Mouse (Mus musculus) intestine, postnatal 0 days (tissue): ENCODE measurements around the gene Erg28. TPM values are rescaled to one million over a fixed set of nuclear protein-coding genes. Genes with fewer than 3 reads are reported as not detected.

ENCODE experiments used
- ATAC-seq: fragments of 200-750 bp; cut with Nextera tagmentation; 2 replicates; pipeline ENCODE4 v1.8.0; 2017; ENCODE audit warnings: mild to moderate bottlenecking, moderate TSS enrichment, moderate library complexity
- H3K27ac ChIP-seq: fragments of 300-500 bp; sonication (generic); 2 replicates; pipeline ENCODE4 v1.5.1; 2014; ENCODE audit warnings: mild to moderate bottlenecking, low read depth, low read length, moderate library complexity
- H3K27me3 ChIP-seq: fragments of 300-500 bp; sonication (generic); replicated peaks from 2 replicates; pipeline ENCODE4 v1.6.1; 2014; ENCODE audit warnings: low read length, mixed read lengths; ENCODE audit not compliant: control insufficient read depth, insufficient read depth
- H3K36me3 ChIP-seq: fragments of 300-500 bp; sonication (generic); 2 replicates; pipeline ENCODE4 v1.6.1; 2014; ENCODE audit warnings: mild to moderate bottlenecking, moderate library complexity; ENCODE audit not compliant: control insufficient read depth, insufficient read depth
- H3K4me1 ChIP-seq: fragments of 300-500 bp; sonication (generic); replicated peaks from 2 replicates; pipeline ENCODE4 v1.6.1; 2014; ENCODE audit warnings: antibody characterized with exemption, low read length, mixed read lengths; ENCODE audit not compliant: control insufficient read depth, insufficient read depth
- H3K4me2 ChIP-seq: fragments of 300-500 bp; sonication (generic); replicated peaks from 2 replicates; pipeline ENCODE4 v1.6.1; 2014; ENCODE audit warnings: low read depth, mild to moderate bottlenecking, moderate library complexity
- H3K4me3 ChIP-seq: fragments of 300-500 bp; sonication (generic); 2 replicates; pipeline ENCODE4 v1.5.1; 2014; ENCODE audit warnings: low read depth, low read length
- H3K9ac ChIP-seq: fragments of 300-500 bp; sonication (generic); 2 replicates; pipeline ENCODE4 v1.6.1; 2014; ENCODE audit warnings: mild to moderate bottlenecking, low read depth, low read length
- H3K9me3 ChIP-seq: fragments of 300-500 bp; sonication (generic); 2 replicates; pipeline ENCODE4 v1.6.1; 2016; ENCODE audit warnings: mixed run types; ENCODE audit not compliant: control insufficient read depth
- CTCF ChIP-seq: sonication (generic); IDR thresholded peaks from 2 replicates; pipeline ENCODE4 v1.5.1; 2016; ENCODE audit warnings: low read depth, mild to moderate bottlenecking, control low read depth, antibody characterized with exemption, moderate library complexity
- WGBS: fragments of 180-500 bp; shearing (Covaris S2); extraction: QIAGEN DNeasy Blood & Tissue Kit; methylation state at CpG from one replicate; pipeline ENCODE4 v1.1.7; 2014; 5-methylcytosine and 5-hydroxymethylcytosine counted together
- polyA plus RNA-seq: library from polyadenylated mRNA; unstranded; fragments of >200 nt; fragmentation: Nextera tagmentation; extraction: Ambion mirVana; gene quantifications from 2 replicates; pipeline ENCODE4 v1.2.1, GENCODE M21; 2015

Gene Erg28
- polyA plus RNA-seq, 1 experiment from 2014 or later = 114 TPM

GRCm38 (mm10) chr12:85784916-85785815 lies 39.2 kb downstream of the Erg28 start:
- peak; percentile 74 for ATAC-seq
- Histone ChIP-seq H3K27ac (peak overlapping the region; percentile 64), H3K4me2 (peak overlapping the region; percentile 7; the same call in 1 of the 2 replicates), H3K4me3 (no peak overlapping the region), H3K9ac (no peak overlapping the region), H3K27me3 (no peaks in the 10 kb centered on the region), H3K36me3 (no peaks in the 10 kb centered on the region), H3K9me3 (no peaks in the 10 kb centered on the region), H3K4me1 (no peaks in the 10 kb centered on the region; the same call in 1 of the 2 replicates)
- WGBS = 42% methylated on average over 19 of the region's 19 CpGs
- 0 out of 2 replicates have a peak, but pooled peaks have one; percentile 5 for TF ChIP-seq CTCF

DNA sequence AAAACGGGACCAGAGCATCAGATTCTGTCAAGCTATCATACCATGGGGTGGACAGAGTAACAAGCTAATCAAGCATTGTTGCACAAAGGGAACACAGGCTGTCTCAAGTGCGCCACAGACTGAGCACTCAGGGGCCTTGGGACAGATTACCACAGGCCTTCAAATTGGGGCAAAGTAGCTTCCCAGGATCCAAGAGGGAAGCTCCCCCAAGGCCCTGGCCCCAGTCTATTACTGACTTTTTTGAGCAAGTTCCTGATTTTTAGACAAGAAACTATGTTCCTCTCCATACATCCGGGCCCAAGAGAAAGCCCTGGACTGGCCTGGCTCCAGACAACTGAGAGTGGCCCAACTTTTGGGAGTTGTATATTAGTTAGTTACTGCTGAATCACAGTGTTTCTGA lies 42.7 kb downstream of the Erg28 start:
- H3K27ac ChIP-seq = no peak overlapping the region
- H3K36me3 ChIP-seq = no peaks in the 10 kb centered on the region
- no peaks in the 10 kb centered on the region; the same call in 1 of the 2 replicates for H3K4me1 ChIP-seq
- no peaks in the 10 kb centered on the region for H3K27me3 ChIP-seq
- H3K9me3 ChIP-seq = no peaks in the 10 kb centered on the region
- H3K4me3 ChIP-seq = no peak overlapping the region
- no peak for ATAC-seq
- 87% methylated on average over 3 of the region's 3 CpGs for WGBS
- TF ChIP-seq CTCF = no peak
- H3K4me2 ChIP-seq = no peak overlapping the region
- H3K9ac ChIP-seq = no peak overlapping the region

DNA sequence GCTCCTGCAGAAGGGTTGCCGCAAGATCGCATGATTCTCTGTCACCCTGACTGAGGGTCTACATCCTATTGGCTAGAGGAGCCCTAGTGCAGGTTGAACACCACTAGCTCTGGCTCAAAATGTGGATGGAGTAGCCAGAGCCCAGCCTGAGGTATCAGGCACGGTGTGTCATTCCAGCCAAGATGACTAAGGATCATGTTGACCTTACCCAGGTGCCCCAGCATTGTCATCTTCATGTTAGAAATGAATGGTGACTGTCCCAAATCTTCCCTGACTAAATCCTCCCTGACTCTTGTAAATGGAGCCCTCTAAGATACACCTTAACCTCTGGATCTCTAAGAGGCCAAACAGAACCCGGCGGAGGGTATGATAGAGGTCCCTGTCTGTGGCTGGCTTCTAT lies 44.6 kb downstream of the Erg28 start:
- no peak for TF ChIP-seq CTCF
- 97% methylated on average over 5 of the region's 5 CpGs for WGBS
- Histone ChIP-seq H3K36me3 (no peaks in the 10 kb centered on the region), H3K4me2 (no peak overlapping the region), H3K9ac (no peak overlapping the region), H3K9me3 (no peaks in the 10 kb centered on the region), H3K27ac (no peak overlapping the region), H3K27me3 (no peaks in the 10 kb centered on the region), H3K4me3 (no peak overlapping the region), H3K4me1 (no peaks in the 10 kb centered on the region; the same call in 1 of the 2 replicates)
- no peak for ATAC-seq

DNA sequence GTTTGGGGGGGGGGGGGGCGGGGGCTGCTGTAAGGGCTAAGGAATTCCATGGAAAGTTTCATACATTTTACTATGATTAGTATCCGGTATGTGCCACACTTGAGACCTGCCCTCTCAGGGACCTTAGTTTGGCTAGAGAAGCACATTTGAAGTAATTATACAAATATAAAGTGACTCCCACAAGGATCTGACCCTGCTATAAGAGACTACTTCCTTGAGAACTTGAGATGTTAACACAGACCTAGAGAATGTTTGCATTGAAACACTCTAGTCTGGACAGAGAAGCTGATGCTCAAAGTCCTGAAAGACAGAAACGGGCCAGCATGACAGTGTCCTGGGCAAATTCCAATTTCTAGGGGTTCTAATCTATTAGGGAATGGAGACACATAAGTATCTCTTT lies 45.4 kb downstream of the Erg28 start:
- no peak for ATAC-seq
- H3K4me2 ChIP-seq = no peak overlapping the region
- no peak overlapping the region for H3K9ac ChIP-seq
- H3K9me3 ChIP-seq = no peaks in the 10 kb centered on the region
- no peak overlapping the region for H3K27ac ChIP-seq
- no peaks in the 10 kb centered on the region for H3K27me3 ChIP-seq
- 65% methylated on average over 3 of the region's 3 CpGs for WGBS
- H3K4me3 ChIP-seq = no peak overlapping the region
- H3K36me3 ChIP-seq = no peaks in the 10 kb centered on the region
- no peaks in the 10 kb centered on the region for H3K4me1 ChIP-seq
- TF ChIP-seq CTCF = no peak

GRCm38 (mm10) chr12:85771356-85771755 lies 53.0 kb downstream of the Erg28 start:
- Histone ChIP-seq H3K27me3 (no peaks in the 10 kb centered on the region), H3K9me3 (0 out of 2 replicates have a peak, but pooled peaks cover 5% of the 10 kb centered on the region), H3K4me2 (no peak overlapping the region), H3K27ac (no peak overlapping the region), H3K4me1 (no peaks in the 10 kb centered on the region), H3K9ac (no peak overlapping the region), H3K4me3 (no peak overlapping the region), H3K36me3 (no peaks in the 10 kb centered on the region)
- TF ChIP-seq CTCF = no peak
- WGBS = 54% methylated on average over 3 of the region's 3 CpGs
- ATAC-seq = no peak

DNA sequence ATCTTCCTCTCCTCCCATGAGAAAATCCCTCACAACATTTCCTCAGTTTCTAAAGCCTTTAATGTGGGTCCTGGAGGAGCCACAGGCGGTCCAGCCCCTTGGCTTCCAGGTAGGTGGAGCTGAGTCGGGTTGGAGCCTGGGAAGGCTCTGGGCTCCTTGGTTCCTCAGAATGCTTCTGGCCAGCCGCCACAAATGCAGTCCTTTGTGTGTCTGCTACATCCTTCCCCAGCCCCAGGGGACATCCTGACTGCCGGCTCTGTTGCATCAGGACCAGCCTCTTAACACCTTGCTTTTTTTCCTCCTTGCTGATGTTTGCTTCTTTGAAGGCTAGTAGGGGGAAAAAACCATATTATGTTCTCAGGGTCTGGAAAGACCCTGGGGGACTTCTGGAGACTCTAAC lies 56.6 kb downstream of the Erg28 start:
- no peak overlapping the region for H3K4me2 ChIP-seq
- H3K9ac ChIP-seq = no peak overlapping the region
- H3K27ac ChIP-seq = no peak overlapping the region
- ATAC-seq = no peak
- WGBS = 62% methylated on average over 4 of the region's 4 CpGs
- H3K9me3 ChIP-seq = no peaks in the 10 kb centered on the region
- no peaks in the 10 kb centered on the region for H3K36me3 ChIP-seq
- no peaks in the 10 kb centered on the region for H3K27me3 ChIP-seq
- H3K4me3 ChIP-seq = no peak overlapping the region
- H3K4me1 ChIP-seq = no peaks in the 10 kb centered on the region
- TF ChIP-seq CTCF = no peak
